Mouse (Mus musculus) brown adipose tissue, adult 24 weeks (tissue): ENCODE data around the gene Serpina1b. TPM values are rescaled to one million over a fixed set of nuclear protein-coding genes. Genes with fewer than 3 reads are reported as not detected.
"Not testable (repeated sequence)": the region's sequence is repeated elsewhere in the genome, so short reads cannot be mapped to it uniquely, and the experiment has no call there.

Source experiments
- H3K27ac ChIP-seq: fragments of 200-500 bp; replicated peaks from 2 replicates; pipeline ENCODE4 v1.5.1; 2012; ENCODE audit warnings: low read depth, mild to moderate bottlenecking, low read length
- H3K4me1 ChIP-seq: fragments of 200-500 bp; 2 replicates; pipeline ENCODE4 v1.6.1; 2012; ENCODE audit warnings: low read length, mixed read lengths; ENCODE audit not compliant: control insufficient read depth, insufficient read depth, insufficient read length
- H3K4me3 ChIP-seq: fragments of 200-500 bp; 2 replicates; pipeline ENCODE4 v1.5.1; 2012; ENCODE audit warnings: low read depth, mild to moderate bottlenecking, low read length, moderate library complexity; ENCODE audit not compliant: insufficient read depth
- polyA plus RNA-seq: library from polyadenylated mRNA; stranded (reverse); fragments of >200 nt; gene quantifications from 2 replicates; pipeline ENCODE4 v1.2.4, GENCODE M21; 2012; ENCODE audit not compliant: missing spikeins, insufficient read depth, insufficient read length

The Serpina1b gene
- 1.0 and 5.0 TPM in 2 replicates for polyA plus RNA-seq

- H3K27ac ChIP-seq, H3K4me1 ChIP-seq, H3K4me3 ChIP-seq: not testable (repeated sequence)
Observed at GRCm38 (mm10) chr12:103830273-103830672, at the start of gene Serpina1b. Gene Serpina1b (minus strand): TSS chr12:103830373.

GRCm38 (mm10) chr12:103866873-103867272 is 36.7 kb upstream of the Serpina1b start:
- H3K4me3 ChIP-seq, H3K27ac ChIP-seq, H3K4me1 ChIP-seq: not testable (repeated sequence)

GRCm38 (mm10) chr12:103863101-103863974 is 33.2 kb upstream of the Serpina1b start, which contains the start of gene Serpina1a:
Gene Serpina1a (minus strand): TSS chr12:103863562.
- H3K27ac ChIP-seq, H3K4me1 ChIP-seq, H3K4me3 ChIP-seq: not testable (repeated sequence)

GRCm38 (mm10) chr12:103860976-103861375 is 30.8 kb upstream of the Serpina1b start:
- H3K4me3 ChIP-seq: no peak overlapping the region
- H3K27ac ChIP-seq: peak overlapping the region; percentile 66
- no peaks in the 10 kb centered on the region for H3K4me1 ChIP-seq

GRCm38 (mm10) chr12:103860571-103860970 is 30.4 kb upstream of the Serpina1b start:
- H3K27ac ChIP-seq: peak overlapping the region; percentile 66
- not testable (repeated sequence) for H3K4me1 ChIP-seq, H3K4me3 ChIP-seq

GRCm38 (mm10) chr12:103859584-103859983 is 29.4 kb upstream of the Serpina1b start:
- not testable (repeated sequence) for H3K27ac ChIP-seq, H3K4me3 ChIP-seq, H3K4me1 ChIP-seq

GRCm38 (mm10) chr12:103853032-103853431 is 22.9 kb upstream of the Serpina1b start:
- H3K4me1 ChIP-seq, H3K4me3 ChIP-seq, H3K27ac ChIP-seq: not testable (repeated sequence)

GRCm38 (mm10) chr12:103827661-103828372 is 2.4 kb downstream of the Serpina1b start:
- H3K27ac ChIP-seq, H3K4me1 ChIP-seq, H3K4me3 ChIP-seq: not testable (repeated sequence)

GRCm38 (mm10) chr12:103823826-103824225 is 6.3 kb downstream of the Serpina1b start:
- peak overlapping the region; percentile 68 for H3K27ac ChIP-seq
- H3K4me3 ChIP-seq, H3K4me1 ChIP-seq: not testable (repeated sequence)

- H3K4me1 ChIP-seq, H3K27ac ChIP-seq, H3K4me3 ChIP-seq: not testable (repeated sequence)
Observed at GRCm38 (mm10) chr12:103773246-103773851, 56.8 kb downstream of the Serpina1b start, which contains the start of gene Serpina1d. Gene Serpina1d (minus strand): TSS chr12:103773592.

- not testable (repeated sequence) for H3K4me3 ChIP-seq, H3K4me1 ChIP-seq
- H3K27ac ChIP-seq: peak overlapping the region; percentile 13; the same call in 1 of the 2 replicates
Observed at GRCm38 (mm10) chr12:103770597-103770996, 59.6 kb downstream of the Serpina1b start.

GRCm38 (mm10) chr12:103763083-103763482 is 67.1 kb downstream of the Serpina1b start:
- H3K4me3 ChIP-seq, H3K4me1 ChIP-seq, H3K27ac ChIP-seq: not testable (repeated sequence)

GRCm38 (mm10) chr12:103760316-103760715 is 69.9 kb downstream of the Serpina1b start:
- H3K4me1 ChIP-seq, H3K4me3 ChIP-seq, H3K27ac ChIP-seq: not testable (repeated sequence)

GRCm38 (mm10) chr12:103745957-103746356 is 84.2 kb downstream of the Serpina1b start:
- H3K27ac ChIP-seq, H3K4me1 ChIP-seq, H3K4me3 ChIP-seq: not testable (repeated sequence)
